Mouse (Mus musculus): Measurements from ENCODE around the gene Ddc. TPM values are rescaled to one million over a fixed set of nuclear protein-coding genes. Genes with fewer than 3 reads are reported as not detected.

Ddc gene
- total and polyA plus RNA-seq, 2 experiments from 2014 or later = 8.6 to 13.6 TPM

- Histone ChIP-seq H3K27ac (ENCODE audit: low read depth, low read length) (no peak overlapping the region), H3K4me2 (ENCODE audit: low read depth) (no peak overlapping the region), H3K9me3 (ENCODE audit: low read length) (no peaks in the 10 kb centered on the region), H3K36me3 (ENCODE audit: insufficient read depth) (no peaks in the 10 kb centered on the region; the same call in 1 of the 2 replicates), H3K9ac (no peak overlapping the region), H3K27me3 (ENCODE audit: insufficient read depth, low read length) (no peaks in the 10 kb centered on the region), H3K4me3 (ENCODE audit: low read depth, low read length) (no peak overlapping the region), H3K4me1 (ENCODE audit: insufficient read depth) (no peaks in the 10 kb centered on the region)
- ATAC-seq (no peak), DNase-seq (no peak)
- no peak for TF ChIP-seq CTCF (IDR thresholded peaks at IDR 0.05; ENCODE audit: low read depth)
- WGBS = 24% methylated on average over 5 of the region's 5 CpGs
Measured at GRCm38 (mm10) chr11:11940833-11941681, 43.1 kb upstream of the Ddc start.

GRCm38 (mm10) chr11:11939611-11940010 is 41.7 kb upstream of the Ddc start:
- Histone ChIP-seq H3K9ac (no peak overlapping the region), H3K27me3 (ENCODE audit: insufficient read depth, low read length) (no peaks in the 10 kb centered on the region), H3K27ac (ENCODE audit: low read depth, low read length) (no peak overlapping the region), H3K4me2 (ENCODE audit: low read depth) (no peak overlapping the region), H3K36me3 (ENCODE audit: insufficient read depth) (peaks cover under 1% of the 10 kb centered on the region; the same call in 1 of the 2 replicates), H3K4me1 (ENCODE audit: insufficient read depth) (no peaks in the 10 kb centered on the region), H3K4me3 (ENCODE audit: low read depth, low read length) (no peak overlapping the region), H3K9me3 (ENCODE audit: low read length) (no peaks in the 10 kb centered on the region)
- no peak for TF ChIP-seq CTCF (IDR thresholded peaks at IDR 0.05; ENCODE audit: low read depth)
- no peak for DNase-seq
- WGBS = 83% methylated on average over 3 of the region's 3 CpGs
- ATAC-seq = no peak

DNA sequence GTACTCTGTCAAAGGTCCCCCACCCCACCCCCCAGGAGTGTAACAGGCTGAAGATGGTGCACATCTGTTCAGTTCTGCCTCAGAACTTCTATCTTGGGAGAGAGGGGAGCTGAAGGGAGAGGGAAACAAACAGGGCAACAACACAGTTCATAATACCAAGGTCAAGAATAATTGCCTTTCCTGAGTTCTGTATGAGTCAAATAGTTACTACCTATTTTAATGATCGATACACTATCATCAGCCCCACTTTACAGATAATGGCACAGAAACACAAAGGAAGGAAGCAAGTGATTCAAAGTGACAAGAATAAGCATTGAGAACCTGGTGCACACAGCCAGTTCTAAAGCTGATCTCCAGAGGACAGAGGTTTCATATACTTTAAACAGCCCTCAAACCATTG is 40.6 kb upstream of the Ddc start:
- H3K4me1 ChIP-seq (ENCODE audit: insufficient read depth) = no peaks in the 10 kb centered on the region
- no peak overlapping the region for H3K4me3 ChIP-seq (ENCODE audit: low read depth, low read length)
- 95% methylated on average over 1 of the region's 1 CpGs for WGBS
- no peak for ATAC-seq
- peaks cover 9% of the 10 kb centered on the region; the same call in 1 of the 2 replicates for H3K36me3 ChIP-seq (ENCODE audit: insufficient read depth)
- no peaks in the 10 kb centered on the region for H3K27me3 ChIP-seq (ENCODE audit: insufficient read depth, low read length)
- no peak overlapping the region for H3K27ac ChIP-seq (ENCODE audit: low read depth, low read length)
- H3K9me3 ChIP-seq (ENCODE audit: low read length) = no peaks in the 10 kb centered on the region
- DNase-seq = no peak
- H3K9ac ChIP-seq = no peak overlapping the region
- TF ChIP-seq CTCF (IDR thresholded peaks at IDR 0.05; ENCODE audit: low read depth) = no peak
- no peak overlapping the region for H3K4me2 ChIP-seq (ENCODE audit: low read depth)

DNA sequence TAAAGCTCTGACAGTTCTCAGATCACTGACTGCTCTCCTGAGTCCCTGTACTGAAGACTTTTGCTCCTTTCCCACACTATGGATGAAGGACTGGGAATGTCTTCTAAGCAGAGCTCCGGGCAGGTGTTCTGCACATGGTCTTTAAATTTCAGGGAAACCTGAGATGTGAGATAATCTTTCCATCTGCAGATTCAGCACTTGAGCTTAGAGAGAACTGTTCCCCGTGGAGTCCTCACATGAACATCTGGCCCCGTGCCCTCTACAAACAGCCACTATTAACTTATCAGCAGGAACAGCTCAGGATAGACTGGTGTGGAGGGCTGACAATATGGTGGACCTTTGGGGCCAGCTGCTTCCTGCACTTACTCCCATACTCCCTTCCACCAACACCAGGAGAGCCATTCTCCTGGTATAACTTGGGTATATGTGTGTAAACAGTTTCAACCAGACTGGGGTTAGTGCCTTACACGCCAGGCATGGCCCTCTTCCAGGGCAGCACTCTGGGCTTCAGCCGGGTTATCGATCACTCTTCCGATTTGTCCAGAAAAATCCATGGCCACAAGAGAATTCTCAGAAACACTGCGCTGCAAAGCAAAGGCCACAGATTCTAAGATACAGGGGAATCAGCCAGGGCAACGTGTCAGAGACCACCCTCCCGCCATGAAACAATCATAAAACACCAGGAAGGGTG is 39.5 kb upstream of the Ddc start:
- H3K9me3 ChIP-seq (ENCODE audit: low read length) = no peaks in the 10 kb centered on the region
- H3K27ac ChIP-seq (ENCODE audit: low read depth, low read length) = no peak overlapping the region
- TF ChIP-seq CTCF (IDR thresholded peaks at IDR 0.05; ENCODE audit: low read depth) = no peak
- H3K27me3 ChIP-seq (ENCODE audit: insufficient read depth, low read length) = no peaks in the 10 kb centered on the region
- no peak for DNase-seq
- H3K9ac ChIP-seq = no peak overlapping the region
- no peak overlapping the region for H3K4me2 ChIP-seq (ENCODE audit: low read depth)
- H3K4me3 ChIP-seq (ENCODE audit: low read depth, low read length) = no peak overlapping the region
- peaks cover 14% of the 10 kb centered on the region; the same call in 1 of the 2 replicates for H3K36me3 ChIP-seq (ENCODE audit: insufficient read depth)
- 93% methylated on average over 10 of the region's 10 CpGs for WGBS
- ATAC-seq = no peak
- no peaks in the 10 kb centered on the region for H3K4me1 ChIP-seq (ENCODE audit: insufficient read depth)

DNA sequence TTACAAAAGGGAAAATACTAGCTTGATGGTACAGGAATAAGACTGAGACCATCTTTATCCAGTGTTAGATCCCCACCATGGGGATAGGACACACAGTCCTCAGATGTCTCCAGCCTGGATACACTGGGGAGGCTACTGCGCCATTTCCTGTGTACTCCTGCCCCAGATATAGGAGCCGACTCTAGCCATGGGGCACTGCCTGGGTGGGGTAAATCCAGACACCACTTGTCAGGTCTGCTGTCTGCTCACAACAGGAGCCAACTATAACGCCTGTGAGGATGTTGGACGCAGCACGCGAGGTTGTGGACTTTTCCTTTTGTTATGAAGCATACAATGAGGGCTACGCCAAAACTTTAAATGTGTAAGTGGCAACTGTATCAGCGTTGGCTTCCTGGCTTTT is 36.9 kb upstream of the Ddc start:
- 86% methylated on average over 8 of the region's 8 CpGs for WGBS
- no peak overlapping the region for H3K27ac ChIP-seq (ENCODE audit: low read depth, low read length)
- H3K4me3 ChIP-seq (ENCODE audit: low read depth, low read length) = no peak overlapping the region
- DNase-seq = no peak
- ATAC-seq = no peak
- H3K4me1 ChIP-seq (ENCODE audit: insufficient read depth) = no peaks in the 10 kb centered on the region
- H3K27me3 ChIP-seq (ENCODE audit: insufficient read depth, low read length) = no peaks in the 10 kb centered on the region
- H3K4me2 ChIP-seq (ENCODE audit: low read depth) = no peak overlapping the region
- no peak for TF ChIP-seq CTCF (IDR thresholded peaks at IDR 0.05; ENCODE audit: low read depth)
- peaks cover 14% of the 10 kb centered on the region; the same call in 1 of the 2 replicates for H3K36me3 ChIP-seq (ENCODE audit: insufficient read depth)
- H3K9me3 ChIP-seq (ENCODE audit: low read length) = no peaks in the 10 kb centered on the region
- no peak overlapping the region for H3K9ac ChIP-seq

DNA sequence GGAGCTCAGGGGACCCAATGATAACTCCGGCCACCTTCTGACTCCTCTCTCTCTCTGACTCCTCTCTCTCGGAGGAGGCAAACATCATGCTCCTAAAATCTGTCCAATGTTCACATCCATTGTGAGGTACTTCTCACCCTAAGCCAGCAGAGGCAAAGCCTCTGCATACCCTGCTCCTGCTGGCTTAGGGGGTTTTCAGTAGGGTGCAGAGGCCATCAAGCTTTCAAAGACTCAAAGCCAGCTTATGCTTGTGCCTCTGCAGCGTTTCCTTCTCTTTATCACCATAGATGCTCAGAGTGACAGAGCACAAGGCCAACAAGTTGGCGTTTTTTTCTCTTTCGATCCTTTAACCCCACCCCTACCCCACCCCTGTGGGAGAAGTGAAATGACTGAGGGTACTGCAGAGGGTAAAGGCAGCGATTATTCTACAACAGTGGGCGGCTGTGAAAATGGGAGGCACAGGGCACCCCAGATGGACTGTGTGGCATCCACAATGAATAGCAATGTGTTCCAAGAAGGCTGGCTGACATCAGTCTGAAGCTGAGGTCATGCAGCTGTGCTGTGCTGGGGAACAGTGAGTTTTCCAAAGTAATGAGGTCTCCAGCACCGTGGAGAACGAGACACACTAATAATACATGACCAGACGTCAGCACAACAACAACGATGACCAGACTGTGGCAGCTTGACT is 34.3 kb upstream of the Ddc start:
- ATAC-seq (peak; percentile 32; the same call in 1 of the 2 replicates), DNase-seq (no peak)
- no peak overlapping the region for H3K27ac ChIP-seq (ENCODE audit: low read depth, low read length)
- no peak overlapping the region for H3K4me3 ChIP-seq (ENCODE audit: low read depth, low read length)
- no peaks in the 10 kb centered on the region for H3K4me1 ChIP-seq (ENCODE audit: insufficient read depth)
- no peak for TF ChIP-seq CTCF (IDR thresholded peaks at IDR 0.05; ENCODE audit: low read depth)
- 60% methylated on average over 11 of the region's 11 CpGs for WGBS
- no peak overlapping the region for H3K4me2 ChIP-seq (ENCODE audit: low read depth)
- H3K9me3 ChIP-seq (ENCODE audit: low read length) = no peaks in the 10 kb centered on the region
- no peak overlapping the region for H3K9ac ChIP-seq
- no peaks in the 10 kb centered on the region for H3K27me3 ChIP-seq (ENCODE audit: insufficient read depth, low read length)
- peaks cover 14% of the 10 kb centered on the region; the same call in 1 of the 2 replicates for H3K36me3 ChIP-seq (ENCODE audit: insufficient read depth)

Data from forebrain, postnatal 0 days (tissue).